Mouse (Mus musculus) liver, embryonic 11.5 days (tissue): ENCODE results near the gene Pithd1. TPM values are rescaled to one million over a fixed set of nuclear protein-coding genes. Genes with fewer than 3 reads are reported as not detected.
A peak's percentile ranks its signal among the peaks of the same experiment; 100 is the strongest.
"Not testable (repeated sequence)": the region's sequence is repeated elsewhere in the genome, so short reads cannot be mapped to it uniquely, and the experiment has no call there.

Experiments used
- ATAC-seq: fragments of 200-750 bp; cut with Nextera tagmentation; replicated peaks from 2 replicates; pipeline ENCODE4 v1.8.0; 2017; ENCODE audit warnings: moderate number of reproducible peaks, mild to moderate bottlenecking, moderate TSS enrichment, moderate library complexity; ENCODE audit not compliant: low FRiP score
- DNase-seq: peaks from one replicate; pipeline ENCODE4 v3.0.0-alpha.2; 2017; ENCODE audit warnings: low spot score
- H3K27ac ChIP-seq: fragments of 300-500 bp; sonication (generic); 2 replicates; pipeline ENCODE4 v1.5.1; 2014; ENCODE audit warnings: mild to moderate bottlenecking, low read depth, low read length, control low read depth
- H3K27me3 ChIP-seq: fragments of 300-500 bp; sonication (generic); replicated peaks from 2 replicates; pipeline ENCODE4 v1.6.1; 2014; ENCODE audit warnings: low read length, mixed read lengths; ENCODE audit not compliant: control insufficient read depth, insufficient read depth
- H3K36me3 ChIP-seq: fragments of 300-500 bp; sonication (generic); 2 replicates; pipeline ENCODE4 v1.6.1; 2014; ENCODE audit warnings: mild to moderate bottlenecking, low read length, moderate library complexity, mixed read lengths; ENCODE audit not compliant: control insufficient read depth, insufficient read depth
- H3K4me1 ChIP-seq: fragments of 300-500 bp; sonication (generic); replicated peaks from 2 replicates; pipeline ENCODE4 v1.6.1; 2014; ENCODE audit warnings: low read length, mixed read lengths; ENCODE audit not compliant: control insufficient read depth, insufficient read depth
- H3K4me2 ChIP-seq: fragments of 300-500 bp; sonication (generic); 2 replicates; pipeline ENCODE4 v1.6.1; 2014; ENCODE audit warnings: mild to moderate bottlenecking, control low read depth, moderate library complexity
- H3K4me3 ChIP-seq: fragments of 300-500 bp; sonication (generic); 2 replicates; pipeline ENCODE4 v1.5.1; 2014; ENCODE audit warnings: low read depth, low read length, control low read depth
- H3K9ac ChIP-seq: fragments of 300-500 bp; sonication (generic); 2 replicates; pipeline ENCODE4 v1.6.1; 2014; ENCODE audit warnings: low read depth, low read length, control low read depth
- H3K9me3 ChIP-seq: fragments of 300-500 bp; sonication (generic); 2 replicates; pipeline ENCODE4 v1.6.1; 2016; ENCODE audit warnings: low read length, inconsistent platforms, mixed read lengths; ENCODE audit not compliant: control insufficient read depth
- WGBS: fragments of 180-500 bp; shearing (Covaris S2); extraction: QIAGEN DNeasy Blood & Tissue Kit; methylation state at CpG from one replicate; pipeline ENCODE4 v1.1.7; 2014; 5-methylcytosine and 5-hydroxymethylcytosine counted together
- polyA plus RNA-seq: library from polyadenylated mRNA; unstranded; fragments of >200 nt; fragmentation: Nextera tagmentation; extraction: Ambion mirVana; gene quantifications from 2 replicates; pipeline ENCODE4 v1.2.1, GENCODE M21; 2014

The Pithd1 gene
- polyA plus RNA-seq, 1 experiment from 2014 or later = 96.9 TPM

- 79% methylated on average over 7 of the region's 7 CpGs for WGBS
- no peak overlapping the region for H3K27ac ChIP-seq
- no peak overlapping the region for H3K4me3 ChIP-seq
- ATAC-seq (no peak), DNase-seq (no peak)
- no peaks in the 10 kb centered on the region for H3K9me3 ChIP-seq
- no peaks in the 10 kb centered on the region for H3K27me3 ChIP-seq
- H3K4me2 ChIP-seq = no peak overlapping the region
- H3K36me3 ChIP-seq = peaks cover 30% of the 10 kb centered on the region
- H3K9ac ChIP-seq = no peak overlapping the region
- H3K4me1 ChIP-seq = peaks cover 21% of the 10 kb centered on the region
These were observed 5.5 kb downstream of the Pithd1 start for GRCm38 (mm10) chr4:135981524-135982063.

GRCm38 (mm10) chr4:135980223-135980622, 6.8 kb downstream of the Pithd1 start:
- 90% methylated on average over 5 of the region's 5 CpGs for WGBS
- ATAC-seq, H3K4me2 ChIP-seq, H3K9ac ChIP-seq, H3K27me3 ChIP-seq, H3K4me3 ChIP-seq, DNase-seq, H3K27ac ChIP-seq, H3K9me3 ChIP-seq: not testable (repeated sequence)
- Histone ChIP-seq H3K4me1 (peaks cover 10% of the 10 kb centered on the region), H3K36me3 (peaks cover 34% of the 10 kb centered on the region)

- Histone ChIP-seq H3K27me3 (no peaks in the 10 kb centered on the region), H3K4me2 (no peak overlapping the region), H3K9ac (no peak overlapping the region), H3K9me3 (no peaks in the 10 kb centered on the region), H3K4me1 (peaks cover 13% of the 10 kb centered on the region), H3K4me3 (no peak overlapping the region), H3K36me3 (peaks cover 28% of the 10 kb centered on the region), H3K27ac (no peak overlapping the region)
- DNase-seq (no peak), ATAC-seq (no peak)
- WGBS = 89% methylated on average over 12 of the region's 12 CpGs
These were observed 10.9 kb downstream of the Pithd1 start for GRCm38 (mm10) chr4:135976146-135976545.

GRCm38 (mm10) chr4:135972911-135973811, 13.9 kb downstream of the Pithd1 start:
- Histone ChIP-seq H3K36me3 (peaks cover 27% of the 10 kb centered on the region), H3K27ac (no peak overlapping the region)
- whole genome bisulfite sequencing = 44% methylated on average over 13 of the region's 13 CpGs

GRCm38 (mm10) chr4:135972556-135972906, 14.5 kb downstream of the Pithd1 start, which contains the start of gene Lypla2:
Gene Lypla2 (minus strand): TSS chr4:135972626.
- Histone ChIP-seq H3K4me3 (peak within 1 kb of the TSS; percentile 83), H3K4me1 (peaks cover 18% of the 10 kb centered on the region), H3K9ac (peak within 1 kb of the TSS; percentile 76), H3K36me3 (peaks cover 32% of the 10 kb centered on the region), H3K27me3 (no peaks in the 10 kb centered on the region), H3K27ac (no peak within 1 kb of the TSS; the same call in 1 of the 2 replicates), H3K4me2 (peak within 1 kb of the TSS; percentile 78), H3K9me3 (no peaks in the 10 kb centered on the region)
- ATAC-seq = peak; percentile 77
- WGBS = 2% methylated on average over 19 of the region's 19 CpGs
- DNase-seq = peak; percentile 82

More at GRCm38 (mm10) chr4:135972911-135973811, 13.9 kb downstream of the Pithd1 start:
- H3K9ac ChIP-seq = peak overlapping the region; percentile 76; the same call in 1 of the 2 replicates
- peak overlapping the region; percentile 83 for H3K4me3 ChIP-seq
- H3K27me3 ChIP-seq = no peaks in the 10 kb centered on the region
- peaks cover 18% of the 10 kb centered on the region for H3K4me1 ChIP-seq
- no peaks in the 10 kb centered on the region for H3K9me3 ChIP-seq
- DNase-seq (no peak), ATAC-seq (no peak)
- peak overlapping the region; percentile 78 for H3K4me2 ChIP-seq

- H3K4me2 ChIP-seq = peak overlapping the region; percentile 78
- no peak for DNase-seq
- H3K27me3 ChIP-seq = no peaks in the 10 kb centered on the region
- no peak overlapping the region; the same call in 1 of the 2 replicates for H3K27ac ChIP-seq
- peak overlapping the region; percentile 83 for H3K4me3 ChIP-seq
- peaks cover 18% of the 10 kb centered on the region for H3K4me1 ChIP-seq
- peaks cover 32% of the 10 kb centered on the region for H3K36me3 ChIP-seq
- peak; percentile 30 for ATAC-seq
- H3K9me3 ChIP-seq = no peaks in the 10 kb centered on the region
- WGBS = under 1% methylated on average over 35 of the region's 35 CpGs
- H3K9ac ChIP-seq = peak overlapping the region; percentile 76
These were observed 15.1 kb downstream of the Pithd1 start for GRCm38 (mm10) chr4:135971805-135972555.

GRCm38 (mm10) chr4:135970585-135970984, 16.5 kb downstream of the Pithd1 start:
- H3K4me1 ChIP-seq = peaks cover 18% of the 10 kb centered on the region
- no peak overlapping the region for H3K9ac ChIP-seq
- no peak overlapping the region for H3K4me3 ChIP-seq
- peaks cover 24% of the 10 kb centered on the region; the same call in 1 of the 2 replicates for H3K36me3 ChIP-seq
- H3K27ac ChIP-seq = no peak overlapping the region
- no peaks in the 10 kb centered on the region for H3K9me3 ChIP-seq
- 89% methylated on average over 11 of the region's 11 CpGs for WGBS
- DNase-seq = no peak
- H3K4me2 ChIP-seq = 0 out of 2 replicates have a peak overlapping the region, but pooled peaks have one; percentile 8
- no peak for ATAC-seq
- no peaks in the 10 kb centered on the region for H3K27me3 ChIP-seq

- H3K9ac ChIP-seq = no peak overlapping the region
- no peaks in the 10 kb centered on the region for H3K9me3 ChIP-seq
- peaks cover 27% of the 10 kb centered on the region for H3K4me1 ChIP-seq
- H3K27ac ChIP-seq = no peak overlapping the region
- no peak for DNase-seq
- no peak overlapping the region for H3K4me3 ChIP-seq
- H3K4me2 ChIP-seq = no peak overlapping the region
- H3K36me3 ChIP-seq = peaks cover 17% of the 10 kb centered on the region; the same call in 1 of the 2 replicates
- 90% methylated on average over 13 of the region's 13 CpGs for WGBS
- ATAC-seq = no peak
- H3K27me3 ChIP-seq = no peaks in the 10 kb centered on the region
These were observed 17.9 kb downstream of the Pithd1 start for GRCm38 (mm10) chr4:135969070-135969750.
